Mouse (Mus musculus) lung, adult 2 months (tissue): ENCODE measurements around the gene AW011738.

Experiments used
- CTCF ChIP-seq: fragments of 200-500 bp; IDR thresholded peaks from 2 replicates; pipeline ENCODE4 v1.5.1; 2011; ENCODE audit warnings: mild to moderate bottlenecking, low read length, control low read depth; ENCODE audit not compliant: insufficient read depth
- POLR2A ChIP-seq: fragments of 200-500 bp; IDR thresholded peaks from 2 replicates; pipeline ENCODE4 v1.6.1; 2011; ENCODE audit warnings: low read depth, mild to moderate bottlenecking, control low read depth, low read length, borderline replicate concordance; ENCODE audit errors: extremely low read depth

- no peak for TF ChIP-seq POLR2A
- no peak for TF ChIP-seq CTCF
Measured at GRCm38 (mm10) chr4:156154771-156155170, 48.3 kb upstream of the AW011738 start.
